Mouse (Mus musculus): ENCODE data around the gene Gm5662. TPM values are rescaled to one million over a fixed set of nuclear protein-coding genes. Genes with fewer than 3 reads are reported as not detected.
A peak's percentile ranks its signal among the peaks of the same experiment; 100 is the strongest.
"Not testable (repeated sequence)": the region's sequence is repeated elsewhere in the genome, so short reads cannot be mapped to it uniquely, and the experiment has no call there.

The Gm5662 gene
- total RNA-seq (2017): not detected in 2 replicates

GRCm38 (mm10) chr12:88274400-88274799, at the start of gene Gm5662:
Gene Gm5662, minus strand, starts transcription at chr12:88274500.
- not testable (repeated sequence) for ATAC-seq (replicated peaks in 1 of 2; ENCODE audit: insufficient read depth in 1 of 2, low FRiP score in 2 of 2, low TSS enrichment in 1 of 2, low read depth in 1 of 2, poor library complexity in 2 of 2, severe bottlenecking in 2 of 2)

GRCm38 (mm10) chr12:88323926-88324325, 49.6 kb upstream of the Gm5662 start, which contains the start of gene Gm5039:
Gene Gm5039, minus strand, starts transcription at chr12:88324026.
- ATAC-seq (replicated peaks in 1 of 2; ENCODE audit: insufficient read depth in 1 of 2, low FRiP score in 2 of 2, low TSS enrichment in 1 of 2, low read depth in 1 of 2, poor library complexity in 2 of 2, severe bottlenecking in 2 of 2): not testable (repeated sequence)

- ATAC-seq (replicated peaks in 1 of 2; ENCODE audit: insufficient read depth in 1 of 2, low FRiP score in 2 of 2, low TSS enrichment in 1 of 2, low read depth in 1 of 2, poor library complexity in 2 of 2, severe bottlenecking in 2 of 2): no peak
Measured at GRCm38 (mm10) chr12:88314556-88314955, 40.3 kb upstream of the Gm5662 start.

GRCm38 (mm10) chr12:88297171-88297570, 22.9 kb upstream of the Gm5662 start:
- ATAC-seq (replicated peaks in 1 of 2; ENCODE audit: insufficient read depth in 1 of 2, low FRiP score in 2 of 2, low TSS enrichment in 1 of 2, low read depth in 1 of 2, poor library complexity in 2 of 2, severe bottlenecking in 2 of 2): not testable (repeated sequence)

GRCm38 (mm10) chr12:88293082-88293481, 18.8 kb upstream of the Gm5662 start:
- not testable (repeated sequence) for ATAC-seq (replicated peaks in 1 of 2; ENCODE audit: insufficient read depth in 1 of 2, low FRiP score in 2 of 2, low TSS enrichment in 1 of 2, low read depth in 1 of 2, poor library complexity in 2 of 2, severe bottlenecking in 2 of 2)

- ATAC-seq (replicated peaks in 1 of 2; ENCODE audit: insufficient read depth in 1 of 2, low FRiP score in 2 of 2, low TSS enrichment in 1 of 2, low read depth in 1 of 2, poor library complexity in 2 of 2, severe bottlenecking in 2 of 2): peak in 1 of 2 experiments; percentile 14; a peak in 1 of 4 replicates
Measured at GRCm38 (mm10) chr12:88285224-88285623, 10.9 kb upstream of the Gm5662 start.

- ATAC-seq (replicated peaks in 1 of 2; ENCODE audit: insufficient read depth in 1 of 2, low FRiP score in 2 of 2, low TSS enrichment in 1 of 2, low read depth in 1 of 2, poor library complexity in 2 of 2, severe bottlenecking in 2 of 2): no peak
Measured at GRCm38 (mm10) chr12:88257241-88257640, 17.1 kb downstream of the Gm5662 start.

GRCm38 (mm10) chr12:88255917-88256316, 18.4 kb downstream of the Gm5662 start:
- not testable (repeated sequence) for ATAC-seq (replicated peaks in 1 of 2; ENCODE audit: insufficient read depth in 1 of 2, low FRiP score in 2 of 2, low TSS enrichment in 1 of 2, low read depth in 1 of 2, poor library complexity in 2 of 2, severe bottlenecking in 2 of 2)

GRCm38 (mm10) chr12:88250000-88250399, 24.3 kb downstream of the Gm5662 start, which contains the start of gene Gm8332:
Gene Gm8332, minus strand, starts transcription at chr12:88250100.
- not testable (repeated sequence) for ATAC-seq (replicated peaks in 1 of 2; ENCODE audit: insufficient read depth in 1 of 2, low FRiP score in 2 of 2, low TSS enrichment in 1 of 2, low read depth in 1 of 2, poor library complexity in 2 of 2, severe bottlenecking in 2 of 2)

- not testable (repeated sequence) for ATAC-seq (replicated peaks in 1 of 2; ENCODE audit: insufficient read depth in 1 of 2, low FRiP score in 2 of 2, low TSS enrichment in 1 of 2, low read depth in 1 of 2, poor library complexity in 2 of 2, severe bottlenecking in 2 of 2)
Measured at GRCm38 (mm10) chr12:88245786-88246185, 28.5 kb downstream of the Gm5662 start.

- not testable (repeated sequence) for ATAC-seq (replicated peaks in 1 of 2; ENCODE audit: insufficient read depth in 1 of 2, low FRiP score in 2 of 2, low TSS enrichment in 1 of 2, low read depth in 1 of 2, poor library complexity in 2 of 2, severe bottlenecking in 2 of 2)
Measured at GRCm38 (mm10) chr12:88242940-88243339, 31.4 kb downstream of the Gm5662 start.

Other genes with a start within 250 kb of the Gm5662 start
- gene Gm2056, start 247.5 kb downstream of the Gm5662 start, total RNA-seq (2017): not detected in 2 replicates
- not detected in 2 replicates for gene Gm16368, start 190.8 kb downstream of the Gm5662 start, total RNA-seq (2017)
- gene Gm10436, start 92.4 kb downstream of the Gm5662 start, total RNA-seq (2017): not detected in 2 replicates
- not detected in 2 replicates for gene Gm8332, start 24.4 kb downstream of the Gm5662 start, total RNA-seq (2017)
- gene Gm5039, start 49.5 kb upstream of the Gm5662 start, total RNA-seq (2017): not detected in 2 replicates
- 15.1 and 22.7 TPM in 2 replicates for gene Adck1, start 86.1 kb upstream of the Gm5662 start, total RNA-seq (2017)

Data from hematopoietic stem cell, adult 5-6 weeks (primary cell).